ENCODE assay signal across 8 mouse cellular contexts in the genomic region with DNA sequence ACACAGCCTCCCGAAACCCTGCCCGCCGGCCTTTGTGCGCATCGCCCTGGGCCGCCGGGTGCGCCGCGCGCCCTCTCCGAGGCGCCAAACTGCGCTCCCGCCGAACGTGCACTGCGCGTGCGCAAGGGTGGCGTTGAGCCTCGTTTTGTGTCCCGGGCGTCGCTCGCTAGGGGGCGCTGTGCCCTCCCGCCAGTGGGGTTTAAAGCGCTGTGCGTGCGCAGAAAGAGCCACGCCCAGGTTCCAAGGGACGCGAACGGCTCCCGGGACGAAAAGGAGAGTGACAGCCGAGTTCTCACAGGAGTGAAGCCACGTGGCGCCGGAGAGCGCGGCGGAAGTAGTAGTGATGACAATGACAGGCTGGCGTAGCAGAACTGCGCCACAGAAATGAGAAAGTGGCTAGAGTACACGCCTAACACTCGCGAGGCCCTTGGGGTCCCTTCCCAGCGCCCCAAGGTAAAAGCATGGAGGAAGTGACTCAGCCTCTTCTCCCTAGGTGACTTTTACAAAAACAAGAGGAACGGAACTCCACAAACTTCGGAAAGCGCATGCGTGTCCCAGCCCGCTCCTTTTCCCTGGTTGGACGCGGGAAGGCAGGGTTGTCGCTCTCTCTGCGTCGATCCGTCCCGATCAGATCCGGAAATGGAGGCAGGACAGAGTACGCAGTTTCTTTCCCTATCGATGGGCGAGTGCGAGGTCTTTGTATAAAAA. TPM values are rescaled to one million over a fixed set of nuclear protein-coding genes. Genes with fewer than 3 reads are reported as not detected.
DNase-seq lines count a peak whose midpoint lies in the region; ATAC-seq and TF ChIP-seq lines count a peak whose summit lies in the region.

No protein-coding gene starts in this region.

- TF ChIP-seq CTCF in lung, postnatal 0 days (IDR thresholded peaks at IDR 0.05) = peak; percentile 100

- H3K27ac ChIP-seq in hindbrain, embryonic 10.5 days = peak overlapping the region; percentile 98
- H3K27ac ChIP-seq in lung, postnatal 0 days (ENCODE audit: low read length) = peak overlapping the region; percentile 99

- under 1% methylated on average over 67 of the region's 67 CpGs for WGBS in hindbrain, embryonic 10.5 days
- 3% methylated on average over 55 of the region's 67 CpGs for WGBS in lung, postnatal 0 days

- H3K4me1 ChIP-seq in hindbrain, embryonic 10.5 days (replicated peaks) = peaks cover 12% of the 10 kb centered on the region
- H3K4me1 ChIP-seq in lung, postnatal 0 days (ENCODE audit: insufficient read depth, low read depth, low read length) = 0 out of 2 replicates have a peak, but pooled peaks cover 3% of the 10 kb centered on the region

- H3K9ac ChIP-seq in lung, postnatal 0 days (replicated peaks; ENCODE audit: low read depth) = peak overlapping the region; percentile 62

- peak; percentile 95 for ATAC-seq in frontal cortex, adult (ENCODE audit: low TSS enrichment)
- ATAC-seq in lung, postnatal 0 days = peak; percentile 93

- peak overlapping the region; percentile 61 for H3K4me3 ChIP-seq in hindbrain, embryonic 10.5 days
- peak overlapping the region; percentile 59 for H3K4me3 ChIP-seq in lung, postnatal 0 days (ENCODE audit: low read depth, low read length)

- DNase-seq in MN1 (ENCODE audit: low spot score) = peak; percentile 98
- DNase-seq in cerebellum, adult 9-10 months = peak; percentile 99
- DNase-seq in hindbrain, embryonic 10.5 days (ENCODE audit: low spot score) = peak; percentile 100
- DNase-seq in layer of hippocampus, adult 9-11 months = peak; percentile 98
- peak; percentile 99 for DNase-seq in lung, postnatal 0 days (ENCODE audit: low spot score)
- peak; percentile 100 for DNase-seq in ovary, postnatal 14 days (ENCODE audit: low spot score)
- peak; percentile 99 for DNase-seq in thymus, postnatal 14 days

- no peaks in the 10 kb centered on the region for H3K27me3 ChIP-seq in hindbrain, embryonic 10.5 days (ENCODE audit: insufficient read depth, poor library complexity, severe bottlenecking)
- no peaks in the 10 kb centered on the region for H3K27me3 ChIP-seq in lung, postnatal 0 days (replicated peaks; ENCODE audit: insufficient read depth, low read length)

- TF ChIP-seq EP300 in lung, postnatal 0 days (IDR thresholded peaks at IDR 0.05) = peak; percentile 82

- no peaks in the 10 kb centered on the region for H3K36me3 ChIP-seq in hindbrain, embryonic 10.5 days
- no peaks in the 10 kb centered on the region for H3K36me3 ChIP-seq in lung, postnatal 0 days (ENCODE audit: insufficient read depth, low read length)

- no peaks in the 10 kb centered on the region for H3K9me3 ChIP-seq in hindbrain, embryonic 10.5 days
- H3K9me3 ChIP-seq in lung, postnatal 0 days (ENCODE audit: low read length) = no peaks in the 10 kb centered on the region

- H3K4me2 ChIP-seq in lung, postnatal 0 days (replicated peaks; ENCODE audit: low read depth, low read length) = peak overlapping the region; percentile 52

RNA-seq across cellular contexts. Expression of a gene that starts 17.7 kb away (rescaled TPM):
- 9.9 and 12.9 TPM in 2 replicates for polyA plus RNA-seq in hindbrain, embryonic 10.5 days (2016; fragmentation: Nextera tagmentation; extraction: Ambion mirVana)
- 0.97 and 1.3 TPM in 2 replicates for polyA plus RNA-seq in lung, postnatal 0 days (2015; fragmentation: Nextera tagmentation; extraction: Ambion mirVana)

RNA-seq across cellular contexts. Expression of a gene that starts 20.6 kb away (rescaled TPM):
- 559 and 788 TPM in 2 replicates for polyA plus RNA-seq in hindbrain, embryonic 10.5 days (2016; fragmentation: Nextera tagmentation; extraction: Ambion mirVana)
- polyA plus RNA-seq in lung, postnatal 0 days (2015; fragmentation: Nextera tagmentation; extraction: Ambion mirVana) = 393 and 433 TPM in 2 replicates

RNA-seq across cellular contexts. Expression of a gene that starts 38.6 kb away (rescaled TPM):
- polyA plus RNA-seq in hindbrain, embryonic 10.5 days (2016; fragmentation: Nextera tagmentation; extraction: Ambion mirVana) = 90.8 and 118 TPM in 2 replicates
- 80.9 and 81.9 TPM in 2 replicates for polyA plus RNA-seq in lung, postnatal 0 days (2015; fragmentation: Nextera tagmentation; extraction: Ambion mirVana)

RNA-seq across cellular contexts. Expression of a gene that starts 57.9 kb away (rescaled TPM):
- 2.1 and 2.6 TPM in 2 replicates for polyA plus RNA-seq in hindbrain, embryonic 10.5 days (2016; fragmentation: Nextera tagmentation; extraction: Ambion mirVana)
- 12.4 and 19.8 TPM in 2 replicates for polyA plus RNA-seq in lung, postnatal 0 days (2015; fragmentation: Nextera tagmentation; extraction: Ambion mirVana)

Comparison
In these comparisons a context has a peak if more than half of its experiments do, and no peak if none do; other contexts are left out.
1. Peak in every context shown above with its lines: DNase-seq, ATAC-seq, H3K4me3 ChIP-seq and H3K27ac ChIP-seq.